ENCODE assay signal across 8 mouse cellular contexts in the genomic region with DNA sequence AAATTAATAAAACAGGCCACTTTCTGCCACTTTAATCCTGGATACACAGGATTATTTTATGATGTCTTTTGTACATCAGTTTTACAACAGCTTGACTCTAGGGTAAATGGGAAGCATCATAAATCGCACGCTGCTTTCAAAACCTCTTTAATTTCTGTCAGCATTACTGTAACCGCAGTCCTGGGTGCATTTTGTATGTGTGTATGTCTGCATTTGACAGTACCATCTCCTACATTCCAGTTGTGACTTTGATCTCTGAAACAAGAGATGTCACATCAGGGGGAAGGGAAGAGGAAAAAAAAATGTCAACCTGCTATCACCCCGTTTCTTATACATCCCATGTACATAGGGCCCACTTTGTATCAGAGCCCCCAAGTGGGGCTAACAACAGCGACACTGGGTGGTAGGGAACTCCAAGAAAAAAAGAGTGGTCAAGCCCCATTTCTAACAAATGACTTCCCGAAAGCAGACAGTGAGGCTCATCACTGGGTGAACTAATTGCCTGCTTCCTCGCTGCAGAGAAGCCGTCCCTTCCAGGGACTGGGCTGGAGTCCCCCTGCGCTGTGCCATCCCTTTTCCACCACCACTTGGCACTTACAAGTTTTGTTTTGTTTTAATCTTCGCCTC. TPM values are rescaled to one million over a fixed set of nuclear protein-coding genes. Genes with fewer than 3 reads are reported as not detected.
DNase-seq lines count a peak whose midpoint lies in the region; ATAC-seq and TF ChIP-seq lines count a peak whose summit lies in the region.

No protein-coding gene starts in this region.

- peak overlapping the region; percentile 86 for H3K27ac ChIP-seq in hindbrain, embryonic 10.5 days
- H3K27ac ChIP-seq in liver, embryonic 13.5 days: no peak overlapping the region

- no peaks in the 10 kb centered on the region for H3K36me3 ChIP-seq in E14TG2a.4 (ENCODE audit: insufficient read depth, low read length)
- no peaks in the 10 kb centered on the region for H3K36me3 ChIP-seq in hindbrain, embryonic 10.5 days
- no peaks in the 10 kb centered on the region for H3K36me3 ChIP-seq in liver, embryonic 13.5 days

- peak overlapping the region; percentile 96 for H3K4me3 ChIP-seq in E14TG2a.4 (replicated peaks; ENCODE audit: low read length)
- peak overlapping the region; percentile 71 for H3K4me3 ChIP-seq in hindbrain, embryonic 10.5 days
- peak overlapping the region; percentile 53 for H3K4me3 ChIP-seq in liver, embryonic 13.5 days (replicated peaks)

- DNase-seq in NIH3T3 (ENCODE audit: low read depth): peak; percentile 70
- peak; percentile 35 for DNase-seq in hindbrain, embryonic 10.5 days (ENCODE audit: low spot score)
- DNase-seq in liver, embryonic 13.5 days: no peak
- DNase-seq in cerebellum, adult 8-10 months: no peak
- DNase-seq in spleen, postnatal 14 days (ENCODE audit: low spot score in 2 of 2): no peak
- DNase-seq in thymus, adult 18-20 months: no peak

- H3K4me2 ChIP-seq in liver, embryonic 13.5 days: peak overlapping the region; percentile 66; the same call in 1 of the 2 replicates

- H3K27me3 ChIP-seq in E14TG2a.4 (ENCODE audit: insufficient read depth, low read length): peaks cover 8% of the 10 kb centered on the region
- peaks cover 95% of the 10 kb centered on the region for H3K27me3 ChIP-seq in hindbrain, embryonic 10.5 days (ENCODE audit: insufficient read depth, poor library complexity, severe bottlenecking)
- H3K27me3 ChIP-seq in liver, embryonic 13.5 days: peaks cover 75% of the 10 kb centered on the region

- no peaks in the 10 kb centered on the region for H3K9me3 ChIP-seq in E14TG2a.4 (ENCODE audit: low read length)
- no peaks in the 10 kb centered on the region for H3K9me3 ChIP-seq in hindbrain, embryonic 10.5 days
- no peaks in the 10 kb centered on the region for H3K9me3 ChIP-seq in liver, embryonic 13.5 days (replicated peaks)

- no peak for TF ChIP-seq CTCF in E14TG2a.4 (conservative IDR thresholded peaks at IDR 0.05; ENCODE audit: low read length)

- WGBS in hindbrain, embryonic 10.5 days: 15% methylated on average over 10 of the region's 10 CpGs
- 16% methylated on average over 10 of the region's 10 CpGs for WGBS in liver, embryonic 13.5 days (ENCODE audit: insufficient replicate concordance)

- no peak overlapping the region for H3K9ac ChIP-seq in liver, embryonic 13.5 days

- peaks cover 61% of the 10 kb centered on the region for H3K4me1 ChIP-seq in E14TG2a.4 (replicated peaks; ENCODE audit: low read depth, low read length)
- H3K4me1 ChIP-seq in hindbrain, embryonic 10.5 days (replicated peaks): peaks cover 42% of the 10 kb centered on the region
- H3K4me1 ChIP-seq in liver, embryonic 13.5 days (replicated peaks): no peaks in the 10 kb centered on the region

- ATAC-seq in liver, embryonic 13.5 days (ENCODE audit: low read depth): no peak
- no peak for ATAC-seq in erythroid progenitor cell, adult 5-6 weeks (replicated peaks; ENCODE audit: low FRiP score, poor library complexity, severe bottlenecking)

RNA-seq across cellular contexts. Expression of a gene that starts 1.3 kb away (rescaled TPM):
- polyA plus RNA-seq in hindbrain, embryonic 10.5 days (2016; fragmentation: Nextera tagmentation; extraction: Ambion mirVana): 5.2 and 8.1 TPM in 2 replicates
- polyA plus RNA-seq in liver, embryonic 13.5 days (2015; fragmentation: Nextera tagmentation; extraction: Ambion mirVana): 0.74 and 0.83 TPM in 2 replicates
- total RNA-seq in erythroid progenitor cell, adult 5-6 weeks (2015; ENCODE audit: low replicate concordance): not detected in 2 replicates
- not detected in 2 replicates for total RNA-seq in erythroid progenitor cell, adult 5-6 weeks (2017; ENCODE audit: low replicate concordance)

Comparison
In these comparisons a context has a peak if more than half of its experiments do, and no peak if none do; other contexts are left out.
1. DNase-seq: peak in NIH3T3 (single experiment) and hindbrain, embryonic 10.5 days (single experiment); none in liver, embryonic 13.5 days (single experiment), cerebellum, adult 8-10 months (single experiment), spleen, postnatal 14 days (0 of 2) and thymus, adult 18-20 months (0 of 2).
2. Peak in every context shown above with its lines, with median percentiles within 50 percentile points of each other: H3K4me3 ChIP-seq.